Mouse (Mus musculus) gastrocnemius, adult 2 months (tissue): ENCODE data around the gene Cyb5r1. TPM values are rescaled to one million over a fixed set of nuclear protein-coding genes. Genes with fewer than 3 reads are reported as not detected.

ENCODE experiments used
- DNase-seq: peaks from one replicate; pipeline ENCODE4 v3.0.0; 2022
- H3K27ac ChIP-seq: fragments of 200-600 bp; 2 replicates; pipeline ENCODE4 v1.8.1; 2022; ENCODE audit warnings: mild to moderate bottlenecking
- H3K4me3 ChIP-seq: fragments of 200-600 bp; 2 replicates; pipeline ENCODE4 v1.8.1; 2022; ENCODE audit warnings: mild to moderate bottlenecking, moderate library complexity
- CTCF ChIP-seq: fragments of 200-600 bp; IDR thresholded peaks from 2 replicates; pipeline ENCODE4 v1.8.1; 2022; ENCODE audit warnings: antibody characterized with exemption, mild to moderate bottlenecking, moderate library complexity
- intact Hi-C: fragments of 180-260 bp; cut with DNase I; formaldehyde crosslinking; loops from one replicate; pipeline ENCODE4 v1.15.1; 2025
- total RNA-seq, 2 experiments: library from RNA; stranded (reverse); gene quantifications; 2 replicates each; pipeline ENCODE4 v1.2.3; 2021

The Cyb5r1 gene
- total RNA-seq, 2 experiments from 2014 or later, result 82.3 to 84.1 TPM

DNA sequence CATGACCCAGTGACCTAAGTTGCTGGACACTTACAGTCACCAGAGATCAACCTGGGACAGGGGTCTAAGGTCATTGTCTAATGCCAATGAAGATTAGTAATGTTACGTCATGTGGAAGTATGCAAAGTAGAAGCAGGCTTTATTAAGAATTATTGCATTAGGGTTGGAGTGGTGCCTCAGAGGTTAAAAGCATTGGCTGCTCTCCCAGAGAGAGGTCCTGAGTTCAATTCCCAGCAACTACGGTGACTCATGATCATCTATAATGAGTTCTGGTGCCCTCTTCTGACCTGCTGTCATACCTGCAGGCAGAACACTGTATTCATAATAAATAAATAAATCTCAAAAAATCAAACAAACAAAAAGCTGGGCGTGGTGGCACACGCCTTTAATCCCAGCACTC, 44.8 kb downstream of the Cyb5r1 start:
- DNase-seq, result no peak
- intact Hi-C loops, result no loop called here
- TF ChIP-seq CTCF, result peak; percentile 6; the same call in 1 of the 2 replicates
- Histone ChIP-seq H3K27ac (no peak overlapping the region), H3K4me3 (no peak overlapping the region)

DNA sequence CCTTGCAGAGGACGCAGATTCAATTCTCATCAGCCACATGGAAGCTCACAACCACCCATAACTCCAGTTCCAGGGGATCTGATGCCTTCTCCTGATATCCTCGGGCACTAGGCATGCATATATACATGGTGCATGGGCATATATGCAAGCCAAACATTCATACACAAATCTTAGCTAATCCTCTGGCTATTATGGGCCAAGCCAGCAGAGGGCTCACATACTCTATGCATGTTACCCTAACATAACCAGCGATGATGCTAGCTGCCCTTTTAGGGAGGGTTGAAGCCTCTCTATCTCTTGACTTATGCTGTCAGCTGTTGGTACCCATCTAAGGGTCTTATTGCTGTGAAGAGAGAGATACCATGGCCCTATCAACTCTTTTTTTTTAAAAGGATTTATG, 45.6 kb downstream of the Cyb5r1 start:
- Histone ChIP-seq H3K27ac (no peak overlapping the region), H3K4me3 (no peak overlapping the region)
- peak; percentile 60 for TF ChIP-seq CTCF
- peak; percentile 29 for DNase-seq
- intact Hi-C loops, result no loop called here

DNA sequence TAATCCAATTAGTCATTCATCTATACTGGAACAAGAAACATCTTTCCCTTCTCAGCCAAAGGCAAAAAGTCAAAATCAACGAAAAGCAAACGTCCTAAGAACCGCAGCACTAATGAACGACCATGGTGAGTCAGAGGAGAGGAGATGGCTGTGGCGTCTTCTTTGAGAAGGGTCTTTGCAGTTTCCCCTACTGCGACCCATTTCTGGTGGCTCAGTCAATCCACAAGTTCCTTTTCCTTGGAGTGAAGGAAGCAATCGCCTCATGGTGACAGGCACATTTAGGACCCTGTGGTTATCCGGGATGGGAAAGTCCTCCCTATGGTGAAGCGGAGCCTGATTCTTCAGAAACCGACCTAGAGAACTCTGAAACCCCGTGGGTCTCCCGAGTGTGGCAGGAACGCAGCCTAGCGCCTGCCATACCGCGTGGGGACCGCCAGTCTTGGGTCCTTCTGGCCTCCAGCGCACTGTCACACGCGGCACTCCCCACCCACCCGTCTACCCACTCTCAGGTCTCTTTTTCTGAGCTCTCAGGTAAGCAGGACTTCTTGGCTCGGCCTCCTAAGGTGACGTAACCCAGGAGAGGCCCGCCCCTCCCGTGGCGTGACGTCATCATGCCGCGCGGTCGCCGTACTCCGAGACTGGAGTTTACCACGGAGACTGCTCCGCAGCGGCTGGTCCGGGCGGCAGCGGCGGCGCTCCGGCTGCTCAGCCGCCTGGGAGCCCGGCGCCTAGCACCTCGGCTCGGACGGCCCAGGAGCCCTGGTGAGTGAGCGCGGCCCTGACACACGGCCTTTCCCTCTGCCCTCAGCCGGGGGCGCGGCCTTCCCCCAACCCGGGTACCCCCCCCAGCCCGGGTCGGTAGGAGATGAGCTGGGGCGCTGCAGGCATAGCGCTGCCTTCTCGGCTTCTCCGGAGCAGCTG, 49.8 kb downstream of the Cyb5r1 start, which contains the start of gene Klhl12:
TSS of gene Klhl12 (plus strand) at position 628 of the 921 bp plus-strand sequence.
- DNase-seq, result peak; percentile 95
- intact Hi-C loops, result loop anchor here (1.0 to 5.0 kb wide), 3 partner anchors 37 to 93 kb away; partner anchors contain the start of gene Rabif
- peak within 1 kb of the TSS; percentile 94 for H3K27ac ChIP-seq
- H3K4me3 ChIP-seq, result peak within 1 kb of the TSS; percentile 99
- TF ChIP-seq CTCF, result peak; percentile 23; the same call in 1 of the 2 replicates

DNA sequence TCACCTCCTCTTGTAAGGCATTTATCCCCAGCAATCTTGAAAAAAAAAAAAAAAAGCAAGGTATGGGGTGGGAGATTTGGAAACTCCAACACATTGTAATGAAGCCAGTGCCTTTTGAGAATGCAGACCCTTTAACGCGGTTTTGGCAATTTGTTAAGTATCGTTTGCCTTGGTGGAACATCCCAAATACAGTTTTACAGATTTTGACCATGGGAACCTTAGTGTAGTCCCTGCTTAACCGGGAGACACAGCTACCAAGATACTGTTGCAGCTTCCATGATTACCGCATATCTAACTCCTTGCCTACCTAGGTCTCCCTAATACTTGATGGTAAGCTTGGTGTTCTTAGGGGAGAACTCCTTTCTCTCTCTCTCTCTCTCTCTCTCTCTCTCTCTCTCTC, 50.7 kb downstream of the Cyb5r1 start:
- intact Hi-C loops, result loop anchor here (5.0 kb wide), 1 partner anchor 36 kb away; the partner anchor contains the start of gene Rabif
- no peak for DNase-seq
- peak overlapping the region; percentile 99 for H3K4me3 ChIP-seq
- peak overlapping the region; percentile 94 for H3K27ac ChIP-seq
- TF ChIP-seq CTCF, result no peak

- no peak for TF ChIP-seq CTCF
- intact Hi-C loops, result loop anchor here (5.0 kb wide), 1 partner anchor 34 kb away; the partner anchor contains the start of gene Rabif
- H3K27ac ChIP-seq, result no peak overlapping the region
- DNase-seq, result no peak
- no peak overlapping the region for H3K4me3 ChIP-seq
Measured at GRCm38 (mm10) chr1:134458139-134458727, 52.9 kb downstream of the Cyb5r1 start.

DNA sequence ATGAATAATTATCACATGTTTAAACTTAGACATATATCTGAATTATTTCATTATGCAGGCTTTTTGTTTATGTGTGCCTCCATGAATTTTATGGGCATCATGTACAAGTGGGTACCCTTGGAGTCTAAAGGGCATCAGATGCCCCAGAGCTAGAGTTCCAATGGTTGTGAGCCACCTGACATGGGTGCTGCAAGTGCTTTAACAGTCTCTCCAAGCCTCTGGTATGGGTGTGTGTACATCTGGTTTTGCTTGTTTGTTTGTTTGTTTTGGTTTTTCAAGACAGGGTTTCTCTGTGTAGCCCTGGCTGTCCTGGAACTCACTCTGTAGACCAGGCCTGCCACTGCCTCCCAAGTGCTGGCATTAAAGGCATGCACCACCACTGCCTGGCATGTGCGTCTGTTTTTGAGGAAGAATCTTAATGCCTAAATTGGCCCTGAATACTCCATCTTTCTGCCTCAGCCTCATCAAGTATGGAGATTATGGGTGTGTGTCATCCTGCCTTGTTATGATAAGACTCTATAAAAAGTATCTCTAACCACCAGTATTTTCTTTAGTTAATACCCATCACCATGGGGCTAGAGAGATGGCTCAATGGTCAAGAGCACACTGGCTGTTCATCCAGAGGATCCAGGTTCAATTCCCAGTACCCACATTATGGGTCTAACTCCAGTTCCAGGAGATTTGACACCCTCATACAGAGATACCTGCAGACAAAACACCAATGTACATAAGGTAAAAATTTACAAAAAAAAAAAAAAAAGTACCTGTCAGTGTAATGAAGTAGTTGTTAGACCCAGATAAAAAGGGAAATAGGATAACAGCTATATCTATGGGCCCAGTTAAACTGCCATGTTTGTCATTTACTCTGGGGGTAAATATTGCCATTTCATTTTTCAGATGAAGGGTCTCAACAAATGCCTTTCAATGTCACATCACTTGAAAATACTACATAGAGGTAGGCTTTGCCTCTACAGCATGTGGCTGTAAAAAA, 55.2 kb downstream of the Cyb5r1 start:
- Histone ChIP-seq H3K4me3 (no peak overlapping the region), H3K27ac (no peak overlapping the region)
- TF ChIP-seq CTCF, result no peak
- DNase-seq, result no peak
- intact Hi-C loops, result no loop called here

Other genes starting within 250 kb of the Cyb5r1 start
- gene Chil1, start 223.4 kb upstream of the Cyb5r1 start, total RNA-seq, result 1 to 10 TPM; 1.8 to 6.9 TPM
- 100 to 1,000 TPM; 192 to 318 TPM for gene Mybph, start 212.1 kb upstream of the Cyb5r1 start, total RNA-seq
- gene Adora1, start 170.1 kb upstream of the Cyb5r1 start, total RNA-seq, result under 1 TPM; 0.20 to 0.31 TPM
- gene Myog, start 115.6 kb upstream of the Cyb5r1 start, total RNA-seq, result 10 to 100 TPM; 11.6 to 34.5 TPM
- gene Ppfia4, start 72.6 kb upstream of the Cyb5r1 start, total RNA-seq, result under 1 TPM; 0.42 to 0.46 TPM
- 10 to 100 TPM; 12.3 to 12.4 TPM for gene Tmem183a, start 43.6 kb upstream of the Cyb5r1 start, total RNA-seq
- gene 4933406M09Rik, start 19.6 kb upstream of the Cyb5r1 start, total RNA-seq, result not detected
- 100 to 1,000 TPM; 163 to 196 TPM for gene Adipor1, start 9.8 kb downstream of the Cyb5r1 start, total RNA-seq
- gene Klhl12, start 50.0 kb downstream of the Cyb5r1 start, total RNA-seq, result 10 to 100 TPM; 17.9 to 20.6 TPM
- 1 to 10 TPM; 5.5 to 6.7 TPM for gene Rabif, start 89.1 kb downstream of the Cyb5r1 start, total RNA-seq
- gene Mgat4e, start 144.1 kb downstream of the Cyb5r1 start, total RNA-seq, result not detected
- 1 to 10 TPM; 9.7 to 9.8 TPM for gene Kdm5b, start 154.6 kb downstream of the Cyb5r1 start, total RNA-seq
- gene Syt2, start 241.1 kb downstream of the Cyb5r1 start, total RNA-seq, result not detected